Mouse (Mus musculus): ENCODE results near the gene Spon2.

DNA sequence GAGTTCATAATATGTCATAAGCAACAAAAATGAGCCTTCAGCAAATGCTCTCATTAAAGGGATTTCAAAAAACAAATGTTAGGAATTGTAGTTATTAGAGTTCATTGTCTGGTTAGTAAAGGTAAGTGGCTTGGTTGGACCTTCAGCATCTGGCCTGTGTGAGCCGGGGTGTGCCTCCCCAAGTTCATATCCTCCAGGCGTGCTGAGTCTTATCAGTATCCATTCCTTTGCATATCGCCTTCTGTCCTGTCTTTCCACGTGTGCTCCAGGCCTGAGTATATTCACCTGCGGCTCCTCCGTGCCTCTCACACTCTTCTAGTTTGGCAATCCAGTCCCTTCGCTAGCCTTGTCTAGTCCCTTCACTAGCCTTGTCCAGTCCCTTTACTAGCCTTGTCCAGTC is 11.9 kb downstream of the Spon2 start:
- TF ChIP-seq CTCF (IDR thresholded peaks at IDR 0.05; ENCODE audit: borderline replicate concordance, control insufficient read depth, extremely low read depth, insufficient read depth, low read length, poor library complexity) (no peak), POLR2A (IDR thresholded peaks at IDR 0.05; ENCODE audit: control insufficient read depth, extremely low read depth, insufficient read depth, low read length, poor library complexity) (no peak)

Measured in thymus, adult 2 months (tissue).